Comparison of ENCODE assay signal across 8 mouse cellular contexts in the genomic region with DNA sequence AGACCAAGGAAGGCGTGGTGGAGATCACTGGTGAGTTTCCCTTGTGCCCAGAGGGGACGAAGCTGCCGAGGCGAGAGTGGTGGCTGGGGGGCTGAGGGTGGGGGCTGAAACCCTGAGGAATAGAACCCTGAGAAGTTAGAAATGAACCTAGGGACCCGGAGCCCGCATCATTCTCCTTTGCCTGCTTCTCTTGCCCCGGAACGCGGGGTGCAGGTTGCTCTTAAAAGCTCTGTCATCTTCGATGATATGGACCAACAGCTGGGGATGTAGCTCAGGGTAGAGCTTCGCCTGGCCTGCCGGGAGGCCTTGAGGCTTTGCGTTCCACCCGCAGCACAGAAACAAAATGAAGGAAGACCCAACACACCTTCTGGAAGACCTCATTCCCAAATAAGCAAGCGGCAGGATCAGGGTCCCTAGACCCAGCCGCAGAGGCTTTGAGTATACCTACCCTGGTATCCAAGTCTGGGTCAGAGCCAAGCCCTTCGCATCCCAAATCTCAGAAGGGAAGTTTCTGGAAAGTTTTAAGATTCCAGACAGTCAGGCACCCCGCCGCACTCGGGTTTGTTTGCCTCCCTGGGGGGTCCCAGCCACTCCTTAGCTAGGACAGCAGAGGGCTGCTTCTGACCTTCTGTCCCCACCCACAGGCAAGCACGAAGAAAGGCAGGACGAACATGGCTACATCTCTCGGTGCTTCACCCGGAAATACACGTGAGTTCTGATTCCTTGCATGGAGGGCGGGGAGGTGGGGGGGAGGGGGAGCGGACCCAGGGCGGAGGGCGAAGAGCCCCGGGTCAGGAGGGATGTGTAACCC. TPM values are rescaled to one million over a fixed set of nuclear protein-coding genes. Genes with fewer than 3 reads are reported as not detected.
DNase-seq lines count a peak whose midpoint lies in the region; ATAC-seq and TF ChIP-seq lines count a peak whose summit lies in the region.

No protein-coding gene starts in this region.

- TF ChIP-seq POLR2A in myocyte (IDR thresholded peaks at IDR 0.05; ENCODE audit: insufficient read length, low read depth), result peak; percentile 26

- no peaks in the 10 kb centered on the region for H3K36me3 ChIP-seq in forebrain, embryonic 16.5 days (ENCODE audit: control insufficient read depth, insufficient read depth)
- no peaks in the 10 kb centered on the region for H3K36me3 ChIP-seq in kidney, embryonic 16.5 days (ENCODE audit: insufficient read depth, low read length)
- no peaks in the 10 kb centered on the region for H3K36me3 ChIP-seq in myocyte (ENCODE audit: control insufficient read depth, insufficient read depth)

- DNase-seq in gastrocnemius, adult 2 months, result peak; percentile 57
- DNase-seq in gastrocnemius, postnatal 14 days, result no peak
- DNase-seq in thymus, postnatal 36 days, result no peak
- DNase-seq in cerebellum, postnatal 25 days, result no peak
- DNase-seq in layer of hippocampus, adult 11-12 months (ENCODE audit: low spot score), result no peak

- ATAC-seq in forebrain, embryonic 16.5 days, result no peak
- no peak for ATAC-seq in kidney, embryonic 16.5 days (ENCODE audit: low FRiP score, low TSS enrichment)

- 6% methylated on average over 30 of the region's 30 CpGs for WGBS in forebrain, embryonic 16.5 days
- 2% methylated on average over 29 of the region's 30 CpGs for WGBS in kidney, embryonic 16.5 days

- peak overlapping the region; percentile 96 for H3K27ac ChIP-seq in gastrocnemius, adult 2 months
- H3K27ac ChIP-seq in forebrain, embryonic 16.5 days (ENCODE audit: low read length), result no peak overlapping the region
- 0 out of 2 replicates have a peak overlapping the region, but pooled peaks have one; percentile 24 for H3K27ac ChIP-seq in kidney, embryonic 16.5 days (ENCODE audit: low read length)

- no peak overlapping the region for H3K4me2 ChIP-seq in forebrain, embryonic 16.5 days (ENCODE audit: low read length)
- H3K4me2 ChIP-seq in kidney, embryonic 16.5 days (replicated peaks; ENCODE audit: low read depth, low read length), result peak overlapping the region; percentile 65
- H3K4me2 ChIP-seq in myocyte (ENCODE audit: low read depth), result peak overlapping the region; percentile 82

- no peak overlapping the region for H3K9ac ChIP-seq in forebrain, embryonic 16.5 days (replicated peaks; ENCODE audit: low read depth, low read length)
- H3K9ac ChIP-seq in kidney, embryonic 16.5 days (replicated peaks; ENCODE audit: low read length), result peak overlapping the region; percentile 55

- peak; percentile 2; the same call in 1 of the 2 replicates for TF ChIP-seq CTCF in gastrocnemius, adult 2 months (IDR thresholded peaks at IDR 0.05)

- H3K4me1 ChIP-seq in forebrain, embryonic 16.5 days (replicated peaks; ENCODE audit: control insufficient read depth, insufficient read depth, low read length), result 0 out of 2 replicates have a peak, but pooled peaks cover 3% of the 10 kb centered on the region
- peaks cover 21% of the 10 kb centered on the region for H3K4me1 ChIP-seq in kidney, embryonic 16.5 days (ENCODE audit: insufficient read depth, low read length)

- intact Hi-C loops in gastrocnemius, adult 2 months (cut with DNase I), result no loop called here
- intact Hi-C loops in gastrocnemius, postnatal 14 days (cut with DNase I; ENCODE audit: low total_unique reads), result no loop called here

- peaks cover 9% of the 10 kb centered on the region for H3K79me2 ChIP-seq in myocyte (ENCODE audit: control insufficient read depth, insufficient read depth)

- no peaks in the 10 kb centered on the region for H3K9me3 ChIP-seq in forebrain, embryonic 16.5 days (ENCODE audit: control insufficient read depth, low read length)
- H3K9me3 ChIP-seq in kidney, embryonic 16.5 days (ENCODE audit: low read length), result no peaks in the 10 kb centered on the region

- H3K27me3 ChIP-seq in forebrain, embryonic 16.5 days (replicated peaks; ENCODE audit: control insufficient read depth, insufficient read depth, low read length), result peaks cover 17% of the 10 kb centered on the region
- peaks cover 16% of the 10 kb centered on the region for H3K27me3 ChIP-seq in kidney, embryonic 16.5 days (ENCODE audit: insufficient read depth, low read length)
- H3K27me3 ChIP-seq in myocyte (ENCODE audit: control insufficient read depth, insufficient read depth, insufficient read length), result no peaks in the 10 kb centered on the region

- H3K4me3 ChIP-seq in gastrocnemius, adult 2 months, result peak overlapping the region; percentile 84
- H3K4me3 ChIP-seq in forebrain, embryonic 16.5 days (replicated peaks; ENCODE audit: low read length), result 0 out of 2 replicates have a peak overlapping the region, but pooled peaks have one; percentile 1
- peak overlapping the region; percentile 45 for H3K4me3 ChIP-seq in kidney, embryonic 16.5 days (ENCODE audit: low read length)
- H3K4me3 ChIP-seq in myocyte, result peak overlapping the region; percentile 80

- no peak overlapping the region for H3ac ChIP-seq in myocyte (ENCODE audit: control insufficient read depth, insufficient read length)

TF ChIP-seq in myocyte, 11 proteins besides CTCF, POLR2A, EP300 and RAD21:
- TF ChIP-seq MYOD1 (IDR thresholded peaks at IDR 0.05; ENCODE audit: control insufficient read depth in 1 of 3, insufficient read length in 2 of 3, low read depth in 2 of 3) (peak; percentile 93 to 95 (median 94)), MAX (IDR thresholded peaks at IDR 0.05; ENCODE audit: low read depth) (no peak), POLR2AphosphoS2 (IDR thresholded peaks at IDR 0.05; ENCODE audit: insufficient read length, low read depth) (no peak), TCF3 (IDR thresholded peaks at IDR 0.05; ENCODE audit: insufficient read length, low read depth) (no peak), CEBPB (IDR thresholded peaks at IDR 0.05; ENCODE audit: insufficient read depth, poor library complexity, severe bottlenecking) (no peak), USF1 (IDR thresholded peaks at IDR 0.05; ENCODE audit: low read depth) (no peak), MYOG (IDR thresholded peaks at IDR 0.05; ENCODE audit: control insufficient read depth in 1 of 3, insufficient read depth in 1 of 3, insufficient read length in 2 of 3, low read depth in 2 of 3) (peak in 1 of 3 experiments; percentile 32), REST (IDR thresholded peaks at IDR 0.05; ENCODE audit: insufficient read depth, insufficient read length) (no peak), E2F4 (IDR thresholded peaks at IDR 0.05; ENCODE audit: insufficient read depth) (no peak), SRF (IDR thresholded peaks at IDR 0.05; ENCODE audit: control insufficient read depth, insufficient read length, low read depth) (no peak), TCF12 (IDR thresholded peaks at IDR 0.05; ENCODE audit: insufficient read depth, poor library complexity, severe bottlenecking) (no peak)

RNA-seq across cellular contexts. Expression of a gene that starts 0.9 kb away (rescaled TPM):
- total RNA-seq in gastrocnemius, adult 2 months (2021), result 100 to 1,000 TPM; 253 to 325 TPM
- 100 to 1,000 TPM; 257 to 459 TPM for total RNA-seq in gastrocnemius, postnatal 14 days (2021)
- 7.3 and 9.6 TPM in 2 replicates for polyA plus RNA-seq in forebrain, embryonic 16.5 days (2015; fragmentation: Nextera tagmentation; extraction: Ambion mirVana)
- polyA plus RNA-seq in kidney, embryonic 16.5 days (2015; fragmentation: Nextera tagmentation; extraction: Ambion mirVana), result 69.9 and 70.5 TPM in 2 replicates
- polyA plus RNA-seq in myocyte (2012; fragmentation: generic; extraction: Trizol), result 622 TPM

RNA-seq across cellular contexts. Expression of a gene that starts 45.8 kb away (rescaled TPM):
- total RNA-seq in gastrocnemius, adult 2 months (2021), result 100 to 1,000 TPM; 289 to 303 TPM
- total RNA-seq in gastrocnemius, postnatal 14 days (2021), result 100 to 1,000 TPM; 305 to 325 TPM
- 870 and 902 TPM in 2 replicates for polyA plus RNA-seq in forebrain, embryonic 16.5 days (2015; fragmentation: Nextera tagmentation; extraction: Ambion mirVana)
- polyA plus RNA-seq in kidney, embryonic 16.5 days (2015; fragmentation: Nextera tagmentation; extraction: Ambion mirVana), result 193 and 202 TPM in 2 replicates
- 244 TPM for polyA plus RNA-seq in myocyte (2012; fragmentation: generic; extraction: Trizol)

Comparison
In these comparisons a context has a peak if more than half of its experiments do, and no peak if none do; other contexts are left out.
1. H3K4me3 ChIP-seq: peak in every context shown above with its lines; median percentile 84 in gastrocnemius, adult 2 months; 80 in myocyte; 45 in kidney, embryonic 16.5 days; 1 in forebrain, embryonic 16.5 days.